Mouse (Mus musculus): Measurements from ENCODE around the gene Btbd35f14. TPM values are rescaled to one million over a fixed set of nuclear protein-coding genes. Genes with fewer than 3 reads are reported as not detected.
"Not testable (repeated sequence)": the region's sequence is repeated elsewhere in the genome, so short reads cannot be mapped to it uniquely, and the experiment has no call there.

Gene Btbd35f14
- total RNA-seq (2022): not detected

DNA sequence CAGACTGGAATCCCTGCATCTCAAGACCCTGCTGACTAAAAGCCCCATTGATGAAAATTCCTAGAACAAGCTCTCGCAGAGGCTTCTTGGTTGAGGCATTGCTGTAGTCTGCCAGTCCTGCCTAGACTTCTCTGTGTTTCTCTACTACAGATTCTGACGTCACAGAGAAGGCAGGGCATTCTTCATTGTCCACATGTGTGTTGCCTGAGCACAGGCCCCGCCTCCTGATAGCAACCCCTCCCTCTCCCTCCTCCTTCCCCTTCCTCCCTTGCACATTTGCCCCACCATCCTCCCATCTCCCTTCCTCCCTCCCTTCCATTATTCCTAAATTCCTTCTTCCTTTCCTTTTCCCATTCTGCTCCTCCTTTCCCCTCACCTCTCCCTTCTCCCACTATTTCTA is at the start of gene Btbd35f14:
Gene Btbd35f14, minus strand, starts transcription at position 101 of the 400 bp plus-strand sequence.
- not testable (repeated sequence) for DNase-seq (ENCODE audit: low spot score in 2 of 2)

DNA sequence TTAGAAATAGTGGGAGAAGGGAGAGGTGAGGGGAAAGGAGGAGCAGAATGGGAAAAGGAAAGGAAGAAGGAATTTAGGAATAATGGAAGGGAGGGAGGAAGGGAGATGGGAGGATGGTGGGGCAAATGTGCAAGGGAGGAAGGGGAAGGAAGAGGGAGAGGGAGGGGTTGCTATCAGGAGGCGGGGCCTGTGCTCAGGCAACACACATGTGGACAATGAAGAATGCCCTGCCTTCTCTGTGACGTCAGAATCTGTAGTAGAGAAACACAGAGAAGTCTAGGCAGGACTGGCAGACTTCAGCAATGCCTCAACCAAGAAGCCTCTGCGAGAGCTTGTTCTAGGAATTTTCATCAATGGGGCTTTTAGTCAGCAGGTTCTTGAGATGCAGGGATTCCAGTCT is 45.3 kb downstream of the Btbd35f14 start, which contains the start of gene Btbd35f13:
Gene Btbd35f13, plus strand, starts transcription at position 301 of the 400 bp plus-strand sequence.
- not testable (repeated sequence) for DNase-seq (ENCODE audit: low spot score in 2 of 2)

Other genes with a start within 250 kb of the Btbd35f14 start
- gene Btbd35f15, start 125.0 kb downstream of the Btbd35f14 start, total RNA-seq (2022): not detected
- gene Btbd35f13, start 45.2 kb downstream of the Btbd35f14 start, total RNA-seq (2022): not detected

Data from layer of hippocampus, adult 8-10 months (tissue).